Mouse (Mus musculus) brown adipose tissue, adult 24 weeks (tissue): ENCODE data around the gene Pdha2. TPM values are rescaled to one million over a fixed set of nuclear protein-coding genes. Genes with fewer than 3 reads are reported as not detected.

Experiments
- H3K27ac ChIP-seq: fragments of 200-500 bp; replicated peaks from 2 replicates; pipeline ENCODE4 v1.5.1; 2012; ENCODE audit warnings: low read depth, mild to moderate bottlenecking, low read length
- H3K4me1 ChIP-seq: fragments of 200-500 bp; 2 replicates; pipeline ENCODE4 v1.6.1; 2012; ENCODE audit warnings: low read length, mixed read lengths; ENCODE audit not compliant: control insufficient read depth, insufficient read depth, insufficient read length
- H3K4me3 ChIP-seq: fragments of 200-500 bp; 2 replicates; pipeline ENCODE4 v1.5.1; 2012; ENCODE audit warnings: low read depth, mild to moderate bottlenecking, low read length, moderate library complexity; ENCODE audit not compliant: insufficient read depth
- polyA plus RNA-seq: library from polyadenylated mRNA; stranded (reverse); fragments of >200 nt; gene quantifications from 2 replicates; pipeline ENCODE4 v1.2.4, GENCODE M21; 2012; ENCODE audit not compliant: missing spikeins, insufficient read depth, insufficient read length

The Pdha2 gene
- polyA plus RNA-seq, 1 experiment, result not detected

DNA sequence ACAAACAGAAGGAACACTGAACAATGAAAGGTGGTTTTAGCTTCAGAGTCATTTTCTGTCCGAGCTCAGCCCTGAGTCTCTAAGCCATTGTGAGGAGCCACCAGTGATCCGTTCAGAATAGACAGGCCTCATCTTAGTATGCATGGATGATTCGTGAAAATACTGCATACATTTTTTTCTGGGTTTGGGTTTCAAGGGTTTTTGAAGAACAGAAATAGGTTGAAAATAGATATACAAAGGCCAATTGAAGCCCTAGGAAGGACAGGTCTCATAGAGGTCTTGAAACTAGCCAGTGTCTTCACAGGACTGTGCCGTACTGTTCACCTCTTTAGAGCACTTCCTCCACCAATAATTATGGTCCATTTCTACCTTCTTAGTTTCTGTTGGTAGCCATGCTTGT is 21.7 kb downstream of the Pdha2 start:
- Histone ChIP-seq H3K27ac (no peak overlapping the region), H3K4me3 (no peak overlapping the region), H3K4me1 (no peaks in the 10 kb centered on the region)

DNA sequence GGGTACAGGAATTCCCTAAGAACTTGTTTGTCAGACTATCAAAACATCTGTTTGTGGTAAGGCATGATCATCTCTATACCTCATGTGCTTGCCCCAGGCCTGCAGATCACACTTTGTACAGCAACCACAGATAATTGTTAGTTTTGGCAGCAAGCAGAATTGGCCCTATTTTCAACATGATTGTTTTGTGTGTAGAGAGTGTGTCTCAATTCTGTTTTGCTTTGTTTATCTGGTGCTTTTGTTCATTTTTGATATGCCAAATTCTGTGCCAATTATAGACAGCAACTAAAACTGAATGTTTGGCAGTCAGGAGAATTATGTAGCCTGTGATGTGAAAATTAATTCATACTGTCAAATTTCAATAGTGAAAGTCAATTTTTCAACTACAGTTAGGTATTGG is 51.2 kb downstream of the Pdha2 start:
- H3K4me3 ChIP-seq, result no peak overlapping the region
- no peaks in the 10 kb centered on the region for H3K4me1 ChIP-seq
- H3K27ac ChIP-seq, result no peak overlapping the region
